Mouse (Mus musculus) embryonic fibroblast, embryonic 13.5 days (primary cell): ENCODE data around the gene Gm45521.

Source experiments
- CTCF ChIP-seq: IDR thresholded peaks from 2 replicates; pipeline ENCODE4 v1.5.1; 2011; ENCODE audit warnings: mild to moderate bottlenecking, control low read depth, low read length, moderate library complexity, borderline replicate concordance; ENCODE audit not compliant: insufficient read depth
- POLR2A ChIP-seq: IDR thresholded peaks from 2 replicates; pipeline ENCODE4 v1.6.1; 2011; ENCODE audit warnings: low read depth, mild to moderate bottlenecking, control low read depth, low read length, moderate library complexity

DNA sequence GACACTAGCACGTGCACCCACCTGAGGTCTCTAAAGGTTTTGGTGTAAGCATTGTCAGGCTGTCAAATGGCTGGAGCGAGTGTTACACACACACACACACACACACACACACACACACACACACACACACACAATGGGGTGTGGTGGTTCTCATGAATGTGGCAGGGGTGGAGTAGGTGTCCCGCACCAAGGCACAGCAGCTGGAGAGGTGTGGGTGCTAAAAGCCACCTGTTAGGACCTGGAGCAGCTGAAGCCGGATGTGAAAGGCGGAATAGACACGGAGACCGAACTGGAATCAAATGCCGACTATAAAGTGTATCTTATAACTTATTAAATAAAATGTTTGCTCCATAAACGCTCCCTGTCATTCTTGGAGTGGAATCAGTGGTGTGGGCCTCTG lies 5.9 kb upstream of the Gm45521 start:
- TF ChIP-seq CTCF (no peak), POLR2A (no peak)
